Mouse (Mus musculus): ENCODE results near the gene Plcl1. TPM values are rescaled to one million over a fixed set of nuclear protein-coding genes. Genes with fewer than 3 reads are reported as not detected.

The Plcl1 gene
- total RNA-seq, 2 experiments from 2014 or later: 9.2 to 10.8 TPM

GRCm38 (mm10) chr1:55770072-55770785 is 364.5 kb downstream of the Plcl1 start:
- no peak for DNase-seq (ENCODE audit: low spot score in 2 of 2)

DNA sequence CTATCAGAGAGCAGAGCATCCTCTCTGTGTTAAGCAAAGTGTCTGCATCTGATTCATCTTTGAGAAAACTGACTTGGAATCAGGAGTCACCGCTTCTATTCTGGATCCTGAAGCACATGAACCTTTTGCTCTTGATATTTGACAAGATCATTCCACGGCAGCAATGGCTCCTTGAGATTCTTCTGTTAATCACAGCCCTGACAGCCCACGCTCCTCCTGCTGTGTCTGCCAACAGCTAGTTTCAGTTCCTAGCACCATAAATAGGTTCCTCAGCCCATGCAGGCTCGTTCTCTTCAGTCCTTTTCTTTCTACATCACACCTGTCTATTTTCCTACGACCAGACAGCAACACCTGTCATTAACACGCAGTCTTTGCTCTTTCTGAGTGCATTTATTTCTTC is 387.1 kb downstream of the Plcl1 start:
- DNase-seq (ENCODE audit: low spot score in 2 of 2): no peak

Other genes starting within 250 kb of the Plcl1 start
- gene Rftn2, start 179.1 kb upstream of the Plcl1 start, total RNA-seq (2021): 10 to 100 TPM; 23.9 to 25.8 TPM
- gene Mars2, start 168.7 kb upstream of the Plcl1 start, total RNA-seq (2021): 1 to 10 TPM; 4.2 to 5.0 TPM
- under 1 TPM; 0.41 to 0.54 TPM for gene Boll, start 42.5 kb upstream of the Plcl1 start, total RNA-seq (2021)

Measured in gastrocnemius, postnatal 4 days (tissue).